Mouse (Mus musculus): ENCODE measurements around the gene Slx4ip. TPM values are rescaled to one million over a fixed set of nuclear protein-coding genes. Genes with fewer than 3 reads are reported as not detected.

Gene Slx4ip
- total RNA-seq, 1 experiment from 2014 or later, result 8.2 TPM

Other genes starting within 250 kb of the Slx4ip start
- gene Snap25, start 177.8 kb upstream of the Slx4ip start, total RNA-seq (2017), result not detected in 2 replicates
- gene AL731706.2, start 5.5 kb upstream of the Slx4ip start, total RNA-seq (2017), result not detected in 2 replicates
- gene AL731706.1, start 171 bp downstream of the Slx4ip start, total RNA-seq (2017), result 11.4 and 17.4 TPM in 2 replicates
- 4.1 and 11.1 TPM in 2 replicates for gene Mkks, start 171 bp downstream of the Slx4ip start, total RNA-seq (2017)
- gene Jag1, start 225.4 kb downstream of the Slx4ip start, total RNA-seq (2017), result not detected in 2 replicates

All from common myeloid progenitor, adult 5-6 weeks (primary cell).